Mouse (Mus musculus): ENCODE measurements around the gene Peli1.
A peak's percentile ranks its signal among the peaks of the same experiment; 100 is the strongest.

Gene Peli1

DNA sequence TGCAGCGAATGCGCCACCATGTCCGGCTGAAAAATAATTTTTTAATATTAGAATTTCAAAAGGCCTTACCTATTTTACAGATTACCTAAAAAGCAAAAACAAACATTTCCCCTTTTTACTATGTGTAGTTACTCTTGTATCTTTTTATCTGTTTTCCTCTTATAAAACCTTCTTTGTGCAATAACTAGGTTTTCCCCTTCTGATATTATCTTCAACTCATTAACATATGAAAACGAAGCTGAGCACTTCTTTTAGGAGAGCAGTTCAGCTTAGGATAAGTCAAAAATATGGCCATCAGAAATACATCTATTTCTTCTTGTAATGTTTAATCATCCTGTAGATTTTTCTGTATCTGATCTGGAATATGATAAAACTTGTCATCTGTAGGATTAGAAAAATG lies 50.7 kb downstream of the Peli1 start:
- TF ChIP-seq POU5F1 (IDR thresholded peaks at IDR 0.05; ENCODE audit: borderline replicate concordance, low read length) (no peak), CTCF (conservative IDR thresholded peaks at IDR 0.05; ENCODE audit: low read length) (no peak), NANOG (IDR thresholded peaks at IDR 0.05; ENCODE audit: borderline replicate concordance, low read length) (no peak)
- Histone ChIP-seq H3K4me1 (replicated peaks; ENCODE audit: low read depth, low read length) (no peaks in the 10 kb centered on the region), H3K4me3 (replicated peaks; ENCODE audit: low read length) (no peak overlapping the region), H3K27me3 (ENCODE audit: insufficient read depth, low read length) (no peaks in the 10 kb centered on the region), H3K36me3 (ENCODE audit: insufficient read depth, low read length) (peaks cover 54% of the 10 kb centered on the region), H3K9me3 (ENCODE audit: low read length) (no peaks in the 10 kb centered on the region)

DNA sequence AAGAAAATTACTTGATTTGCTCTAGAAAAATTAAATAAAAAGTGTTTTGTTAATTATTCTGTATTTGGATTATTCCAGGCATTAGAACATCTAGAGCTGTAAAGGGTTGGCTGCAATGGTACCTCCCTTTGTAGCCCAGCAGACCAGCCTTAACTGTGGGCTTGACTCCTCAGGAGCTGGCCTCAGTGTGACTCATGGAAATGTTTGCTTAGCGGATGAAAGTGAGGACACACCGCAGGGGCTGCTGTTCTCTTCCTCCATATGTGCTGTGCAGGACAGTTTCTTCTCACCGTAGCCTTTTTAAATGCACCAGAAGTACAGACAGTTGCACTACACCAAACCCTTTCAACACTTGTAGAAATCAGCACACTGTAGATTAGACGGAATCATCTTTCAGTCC lies 58.4 kb downstream of the Peli1 start:
- no peaks in the 10 kb centered on the region for H3K27me3 ChIP-seq (ENCODE audit: insufficient read depth, low read length)
- TF ChIP-seq CTCF (conservative IDR thresholded peaks at IDR 0.05; ENCODE audit: low read length) (no peak), POU5F1 (IDR thresholded peaks at IDR 0.05; ENCODE audit: borderline replicate concordance, low read length) (no peak), NANOG (IDR thresholded peaks at IDR 0.05; ENCODE audit: borderline replicate concordance, low read length) (no peak)
- H3K36me3 ChIP-seq (ENCODE audit: insufficient read depth, low read length), result peaks cover 44% of the 10 kb centered on the region
- no peak overlapping the region for H3K4me3 ChIP-seq (replicated peaks; ENCODE audit: low read length)
- peaks cover 21% of the 10 kb centered on the region for H3K4me1 ChIP-seq (replicated peaks; ENCODE audit: low read depth, low read length)
- H3K9me3 ChIP-seq (ENCODE audit: low read length), result no peaks in the 10 kb centered on the region

DNA sequence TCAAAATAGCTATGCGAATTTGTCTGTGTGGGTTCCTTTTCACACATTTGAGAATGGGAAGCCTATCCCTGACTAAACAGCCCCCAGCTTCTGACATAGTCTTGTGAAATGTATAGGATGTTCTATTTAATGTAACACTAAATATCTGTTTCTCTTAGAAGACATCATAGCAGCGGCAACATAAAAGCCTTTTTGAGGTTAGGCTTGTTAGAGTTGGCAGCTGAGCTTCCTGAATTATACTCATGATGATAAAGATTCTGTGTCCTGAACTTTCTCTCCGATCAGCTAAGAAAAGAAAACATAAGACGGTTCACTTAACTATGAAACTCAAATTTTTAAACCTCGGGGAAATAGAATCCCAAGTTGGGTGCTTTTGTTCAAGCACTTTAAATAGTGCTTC lies 59.2 kb downstream of the Peli1 start:
- H3K4me1 ChIP-seq (replicated peaks; ENCODE audit: low read depth, low read length), result peaks cover 21% of the 10 kb centered on the region
- H3K4me3 ChIP-seq (replicated peaks; ENCODE audit: low read length), result no peak overlapping the region
- H3K36me3 ChIP-seq (ENCODE audit: insufficient read depth, low read length), result peaks cover 44% of the 10 kb centered on the region
- H3K27me3 ChIP-seq (ENCODE audit: insufficient read depth, low read length), result no peaks in the 10 kb centered on the region
- no peaks in the 10 kb centered on the region for H3K9me3 ChIP-seq (ENCODE audit: low read length)
- TF ChIP-seq CTCF (conservative IDR thresholded peaks at IDR 0.05; ENCODE audit: low read length) (no peak), POU5F1 (IDR thresholded peaks at IDR 0.05; ENCODE audit: borderline replicate concordance, low read length) (no peak), NANOG (IDR thresholded peaks at IDR 0.05; ENCODE audit: borderline replicate concordance, low read length) (no peak)

DNA sequence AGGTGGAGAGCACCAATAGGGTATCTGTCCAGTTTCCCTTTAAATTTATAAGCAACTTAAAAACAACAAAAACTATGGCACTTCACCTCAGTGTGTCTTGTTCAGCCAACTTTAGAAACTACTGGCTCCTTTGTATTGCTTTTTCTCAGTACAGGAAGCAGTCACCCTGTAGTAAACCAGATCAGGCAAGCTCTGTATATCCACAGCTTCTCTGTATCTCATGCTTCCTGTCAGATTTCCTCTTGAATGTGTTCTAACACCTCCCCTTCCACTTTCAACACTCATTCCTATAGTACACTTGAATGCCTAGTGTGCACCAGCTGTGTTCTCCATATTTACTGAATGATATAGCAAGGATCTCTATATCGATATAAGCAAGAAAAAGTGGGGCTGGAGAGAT lies 60.6 kb downstream of the Peli1 start:
- no peak overlapping the region for H3K4me3 ChIP-seq (replicated peaks; ENCODE audit: low read length)
- H3K36me3 ChIP-seq (ENCODE audit: insufficient read depth, low read length), result peaks cover 36% of the 10 kb centered on the region
- no peak for TF ChIP-seq CTCF (conservative IDR thresholded peaks at IDR 0.05; ENCODE audit: low read length)
- TF ChIP-seq POU5F1 (IDR thresholded peaks at IDR 0.05; ENCODE audit: borderline replicate concordance, low read length), result no peak
- TF ChIP-seq NANOG (IDR thresholded peaks at IDR 0.05; ENCODE audit: borderline replicate concordance, low read length), result no peak

DNA sequence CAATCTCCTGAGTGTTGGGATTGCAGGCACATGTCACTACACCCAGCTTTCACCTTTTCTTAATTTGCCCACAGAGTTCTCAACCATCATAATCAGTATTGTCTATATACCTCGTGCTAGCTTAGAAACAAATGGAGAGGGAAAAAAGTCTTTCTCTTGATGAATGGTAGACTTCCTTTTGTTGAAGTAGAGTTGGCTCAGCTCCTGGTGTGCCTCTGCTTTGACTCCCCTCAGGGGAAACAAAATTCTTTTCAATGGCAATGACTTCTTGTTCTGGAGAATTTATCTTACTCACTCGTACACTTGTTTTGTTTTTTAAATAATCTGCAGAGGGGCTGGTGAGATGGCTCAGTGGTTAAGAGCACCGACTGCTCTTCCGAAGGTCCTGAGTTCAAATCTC lies 62.0 kb downstream of the Peli1 start:
- Histone ChIP-seq H3K36me3 (ENCODE audit: insufficient read depth, low read length) (peaks cover 22% of the 10 kb centered on the region), H3K4me1 (replicated peaks; ENCODE audit: low read depth, low read length) (peaks cover 18% of the 10 kb centered on the region), H3K9me3 (ENCODE audit: low read length) (no peaks in the 10 kb centered on the region), H3K27me3 (ENCODE audit: insufficient read depth, low read length) (no peaks in the 10 kb centered on the region), H3K4me3 (replicated peaks; ENCODE audit: low read length) (no peak overlapping the region)
- TF ChIP-seq CTCF (conservative IDR thresholded peaks at IDR 0.05; ENCODE audit: low read length) (no peak), POU5F1 (IDR thresholded peaks at IDR 0.05; ENCODE audit: borderline replicate concordance, low read length) (no peak), NANOG (IDR thresholded peaks at IDR 0.05; ENCODE audit: borderline replicate concordance, low read length) (no peak)

More for the DNA sequence above, 60.6 kb downstream of the Peli1 start:
- Histone ChIP-seq H3K27me3 (ENCODE audit: insufficient read depth, low read length) (no peaks in the 10 kb centered on the region), H3K4me1 (replicated peaks; ENCODE audit: low read depth, low read length) (peaks cover 21% of the 10 kb centered on the region), H3K9me3 (ENCODE audit: low read length) (no peaks in the 10 kb centered on the region)

DNA sequence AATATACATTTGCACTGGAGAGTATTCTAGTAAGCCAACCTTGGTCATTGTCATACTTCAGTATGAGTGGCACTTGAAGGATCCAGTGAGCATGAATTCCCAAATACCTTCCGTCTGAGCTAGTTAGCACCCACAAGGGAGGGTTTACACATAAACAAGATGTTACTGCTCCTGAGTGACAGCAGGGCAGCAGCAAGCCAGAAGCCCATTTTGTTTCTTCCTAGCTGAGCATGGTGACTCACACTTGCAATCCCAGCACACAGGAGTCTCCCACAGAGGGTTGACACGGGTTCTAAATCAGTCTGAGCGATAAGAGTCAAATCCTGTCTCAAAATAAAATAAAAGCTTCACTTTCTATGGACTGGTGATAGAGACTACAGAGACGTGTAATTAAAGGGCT lies 66.5 kb downstream of the Peli1 start:
- H3K36me3 ChIP-seq (ENCODE audit: insufficient read depth, low read length), result 0 out of 2 replicates have a peak, but pooled peaks cover 4% of the 10 kb centered on the region
- no peaks in the 10 kb centered on the region for H3K9me3 ChIP-seq (ENCODE audit: low read length)
- H3K4me1 ChIP-seq (replicated peaks; ENCODE audit: low read depth, low read length), result no peaks in the 10 kb centered on the region
- TF ChIP-seq CTCF (conservative IDR thresholded peaks at IDR 0.05; ENCODE audit: low read length), result no peak
- no peak for TF ChIP-seq POU5F1 (IDR thresholded peaks at IDR 0.05; ENCODE audit: borderline replicate concordance, low read length)
- TF ChIP-seq NANOG (IDR thresholded peaks at IDR 0.05; ENCODE audit: borderline replicate concordance, low read length), result no peak
- no peak overlapping the region for H3K4me3 ChIP-seq (replicated peaks; ENCODE audit: low read length)
- H3K27me3 ChIP-seq (ENCODE audit: insufficient read depth, low read length), result no peaks in the 10 kb centered on the region

DNA sequence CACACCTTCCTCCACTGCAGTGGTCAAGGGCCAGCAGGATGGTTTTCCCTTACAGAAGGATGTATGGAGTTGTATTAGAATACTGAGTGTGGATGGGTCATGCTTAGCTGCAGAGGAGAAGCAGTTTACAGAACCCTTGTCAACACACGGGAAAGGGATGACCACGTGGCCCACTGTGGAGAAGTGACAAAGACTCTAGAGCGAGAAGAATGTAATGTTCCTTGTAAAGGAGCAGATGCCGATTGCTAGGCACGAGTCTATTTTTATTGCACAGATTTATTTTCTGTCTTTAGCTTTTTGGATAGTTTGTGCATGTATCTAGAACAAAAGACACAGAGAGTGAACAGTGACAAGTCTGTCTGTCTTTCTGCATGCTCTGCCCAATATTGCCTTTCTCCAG lies 71.0 kb downstream of the Peli1 start:
- Histone ChIP-seq H3K4me1 (replicated peaks; ENCODE audit: low read depth, low read length) (peaks cover 27% of the 10 kb centered on the region), H3K9me3 (ENCODE audit: low read length) (no peaks in the 10 kb centered on the region), H3K27me3 (ENCODE audit: insufficient read depth, low read length) (no peaks in the 10 kb centered on the region), H3K4me3 (replicated peaks; ENCODE audit: low read length) (no peak overlapping the region), H3K36me3 (ENCODE audit: insufficient read depth, low read length) (no peaks in the 10 kb centered on the region)
- no peak for TF ChIP-seq POU5F1 (IDR thresholded peaks at IDR 0.05; ENCODE audit: borderline replicate concordance, low read length)
- no peak for TF ChIP-seq CTCF (conservative IDR thresholded peaks at IDR 0.05; ENCODE audit: low read length)
- TF ChIP-seq NANOG (IDR thresholded peaks at IDR 0.05; ENCODE audit: borderline replicate concordance, low read length), result no peak

DNA sequence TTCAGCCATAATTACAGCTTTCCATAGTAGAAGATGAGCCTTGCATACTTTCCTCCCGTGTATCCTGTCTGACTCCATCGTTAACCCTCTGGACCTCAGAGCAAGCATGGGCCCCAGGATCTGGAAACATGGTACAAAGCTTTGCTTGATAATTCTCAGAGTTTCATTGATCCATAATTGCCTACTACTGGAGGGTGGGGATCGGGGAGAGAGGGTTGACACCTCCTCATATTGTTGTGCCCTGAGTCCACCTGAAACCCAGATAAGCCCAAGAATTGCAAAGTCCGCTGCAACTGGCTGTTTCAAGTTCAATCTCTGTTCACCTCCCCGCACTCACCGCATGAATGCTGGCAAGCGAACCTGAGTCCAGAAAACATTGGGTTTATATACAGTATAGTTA lies 72.1 kb downstream of the Peli1 start:
- Histone ChIP-seq H3K4me3 (replicated peaks; ENCODE audit: low read length) (peak overlapping the region; percentile 37; the same call in 1 of the 2 replicates), H3K36me3 (ENCODE audit: insufficient read depth, low read length) (no peaks in the 10 kb centered on the region), H3K27me3 (ENCODE audit: insufficient read depth, low read length) (no peaks in the 10 kb centered on the region), H3K4me1 (replicated peaks; ENCODE audit: low read depth, low read length) (peaks cover 37% of the 10 kb centered on the region), H3K9me3 (ENCODE audit: low read length) (no peaks in the 10 kb centered on the region)
- TF ChIP-seq POU5F1 (IDR thresholded peaks at IDR 0.05; ENCODE audit: borderline replicate concordance, low read length) (no peak), CTCF (conservative IDR thresholded peaks at IDR 0.05; ENCODE audit: low read length) (no peak), NANOG (IDR thresholded peaks at IDR 0.05; ENCODE audit: borderline replicate concordance, low read length) (no peak)

DNA sequence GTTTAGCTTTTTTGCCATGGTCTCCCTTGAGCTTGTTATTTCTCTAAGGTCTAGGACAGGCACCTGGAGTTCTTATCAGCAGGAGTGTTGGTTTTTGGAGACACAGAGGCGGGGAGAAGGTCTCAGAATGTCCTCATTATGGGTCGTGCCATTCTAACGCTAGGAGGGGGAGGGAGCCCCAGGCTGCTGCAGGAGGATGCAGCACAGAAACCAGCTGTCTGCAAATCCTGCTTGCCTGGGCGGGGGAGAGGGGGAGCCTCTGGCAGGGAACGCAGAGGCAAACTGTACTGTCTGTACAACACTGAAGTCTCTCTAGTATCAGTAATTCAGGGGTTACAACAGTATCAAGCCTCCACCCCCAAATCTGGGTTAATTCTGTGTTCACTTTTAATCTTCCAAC lies 72.6 kb downstream of the Peli1 start:
- H3K9me3 ChIP-seq (ENCODE audit: low read length), result no peaks in the 10 kb centered on the region
- no peaks in the 10 kb centered on the region for H3K27me3 ChIP-seq (ENCODE audit: insufficient read depth, low read length)
- H3K4me3 ChIP-seq (replicated peaks; ENCODE audit: low read length), result peak overlapping the region; percentile 37; the same call in 1 of the 2 replicates

More for the DNA sequence above, 72.6 kb downstream of the Peli1 start:
- H3K4me1 ChIP-seq (replicated peaks; ENCODE audit: low read depth, low read length), result peaks cover 42% of the 10 kb centered on the region
- TF ChIP-seq NANOG (IDR thresholded peaks at IDR 0.05; ENCODE audit: borderline replicate concordance, low read length) (no peak), POU5F1 (IDR thresholded peaks at IDR 0.05; ENCODE audit: borderline replicate concordance, low read length) (no peak), CTCF (conservative IDR thresholded peaks at IDR 0.05; ENCODE audit: low read length) (no peak)
- H3K36me3 ChIP-seq (ENCODE audit: insufficient read depth, low read length), result no peaks in the 10 kb centered on the region
